ENCODE assay signal across 11 mouse cellular contexts in the genomic region with DNA sequence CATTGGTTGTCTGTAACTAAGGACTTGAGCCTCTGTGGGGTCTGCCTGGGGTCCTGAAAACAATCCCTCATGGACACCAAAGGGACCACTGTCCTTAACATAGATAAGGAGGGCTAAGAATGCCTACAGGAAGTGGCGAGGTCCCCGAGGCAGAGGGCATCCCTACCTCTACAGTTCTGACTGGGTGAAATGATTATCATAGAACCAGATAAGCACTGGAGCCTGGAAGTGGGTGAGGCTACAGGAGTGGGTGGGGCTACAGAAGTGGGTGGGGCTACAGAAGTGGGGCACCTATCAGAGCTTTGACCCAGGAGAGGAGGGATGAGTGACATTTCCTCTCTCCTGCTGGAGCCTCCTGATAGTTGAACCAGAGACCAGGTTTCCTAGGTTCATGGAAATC. TPM values are rescaled to one million over a fixed set of nuclear protein-coding genes. Genes with fewer than 3 reads are reported as not detected.
A peak's percentile ranks its signal among the peaks of the same experiment; 100 is the strongest.
DNase-seq lines count a peak whose midpoint lies in the region; ATAC-seq and TF ChIP-seq lines count a peak whose summit lies in the region.
"Had no signal": no experiment of that assay in that cellular context is flagged by ENCODE, and none has a peak within 500 bp of the region (broad histone marks: within the 10 kb centered on the region; RNA-seq: fewer than 3 reads in every experiment).

No protein-coding gene starts in this region.

- TF ChIP-seq EP300 in heart, adult 2 months (IDR thresholded peaks at IDR 0.05; ENCODE audit: insufficient read depth, low read depth, low read length): no peak

- no peak overlapping the region for H3K27ac ChIP-seq in heart, embryonic 13.5 days (replicated peaks)
- no peak overlapping the region for H3K27ac ChIP-seq in heart, adult 2 months
- peak overlapping the region; percentile 47; the same call in 1 of the 2 replicates for H3K27ac ChIP-seq in liver, adult 2 months (replicated peaks; ENCODE audit: insufficient read depth, low read depth, low read length)
- H3K27ac ChIP-seq in layer of hippocampus, adult 2 months: no peak overlapping the region
- H3K27ac ChIP-seq: hindbrain, embryonic 15.5 days had no signal

- 43% methylated on average over 2 of the region's 2 CpGs for WGBS in heart, embryonic 13.5 days
- WGBS in heart, adult 2 months: 62% methylated on average over 2 of the region's 2 CpGs
- WGBS in liver, adult 2 months: 20% methylated on average over 2 of the region's 2 CpGs

- H3K4me3 ChIP-seq in heart, embryonic 13.5 days: no peak overlapping the region
- no peak overlapping the region for H3K4me3 ChIP-seq in heart, adult 2 months
- no peak overlapping the region for H3K4me3 ChIP-seq in liver, adult 2 months (ENCODE audit: insufficient read depth, low read depth, low read length)
- H3K4me3 ChIP-seq in layer of hippocampus, adult 2 months: no peak overlapping the region
- H3K4me3 ChIP-seq: hindbrain, embryonic 15.5 days had no signal

- H3K79me2 ChIP-seq in heart, adult 2 months (replicated peaks; ENCODE audit: control insufficient read depth, insufficient read depth, low read length): no peaks in the 10 kb centered on the region
- H3K79me2 ChIP-seq in liver, adult 2 months (ENCODE audit: control insufficient read depth, insufficient read depth, low read length): no peaks in the 10 kb centered on the region

- intact Hi-C loops in heart, adult 2 months (cut with DNase I): no loop called here

- no peaks in the 10 kb centered on the region for H3K9me3 ChIP-seq in heart, embryonic 13.5 days
- H3K9me3 ChIP-seq: hindbrain, embryonic 15.5 days had no signal

- no peak for TF ChIP-seq CTCF in heart, adult 2 months (IDR thresholded peaks at IDR 0.05)
- no peak for TF ChIP-seq CTCF in liver, adult 2 months (IDR thresholded peaks at IDR 0.05; ENCODE audit: low read depth, low read length)
- no peak for TF ChIP-seq CTCF in layer of hippocampus, adult 2 months (conservative IDR thresholded peaks at IDR 0.05)

- H3K9ac ChIP-seq in heart, embryonic 13.5 days: no peak overlapping the region
- H3K9ac ChIP-seq in heart, adult 2 months (ENCODE audit: low read depth, low read length): no peak overlapping the region
- H3K9ac ChIP-seq in liver, adult 2 months (ENCODE audit: low read depth, low read length): no peak overlapping the region
- H3K9ac ChIP-seq: hindbrain, embryonic 15.5 days had no signal

- H3K4me1 ChIP-seq in heart, embryonic 13.5 days: peaks cover 45% of the 10 kb centered on the region
- H3K4me1 ChIP-seq in heart, adult 2 months (ENCODE audit: control insufficient read depth, insufficient read depth, low read length): peaks cover 1% of the 10 kb centered on the region; the same call in 1 of the 2 replicates
- peaks cover 8% of the 10 kb centered on the region for H3K4me1 ChIP-seq in liver, adult 2 months (ENCODE audit: control insufficient read depth, insufficient read depth, low read length)

- H3K36me3 ChIP-seq in heart, embryonic 13.5 days: no peaks in the 10 kb centered on the region
- no peaks in the 10 kb centered on the region for H3K36me3 ChIP-seq in heart, adult 2 months (ENCODE audit: control insufficient read depth, insufficient read depth, low read length)
- H3K36me3 ChIP-seq in liver, adult 2 months (ENCODE audit: control insufficient read depth, insufficient read depth, low read length): no peaks in the 10 kb centered on the region
- H3K36me3 ChIP-seq: hindbrain, embryonic 15.5 days had no signal

- no peak for TF ChIP-seq POLR2A in heart, adult 2 months (IDR thresholded peaks at IDR 0.05; ENCODE audit: insufficient read depth, low read depth, low read length)
- no peak for TF ChIP-seq POLR2A in liver, adult 2 months (IDR thresholded peaks at IDR 0.05; ENCODE audit: extremely low read depth, insufficient read depth, low read length)

- no peaks in the 10 kb centered on the region for H3K27me3 ChIP-seq in heart, embryonic 13.5 days (replicated peaks)
- no peaks in the 10 kb centered on the region for H3K27me3 ChIP-seq in heart, adult 2 months (ENCODE audit: control insufficient read depth, insufficient read depth, low read length)
- no peaks in the 10 kb centered on the region for H3K27me3 ChIP-seq in liver, adult 2 months (ENCODE audit: control insufficient read depth, insufficient read depth, low read length)
- H3K27me3 ChIP-seq: hindbrain, embryonic 15.5 days had no signal

- DNase-seq in heart, adult 2 months: no peak
- peak; percentile 75 for DNase-seq in liver, adult 2 months (ENCODE audit: extremely low read depth, low read depth, low spot score)
- DNase-seq in thymus, postnatal 10 days (ENCODE audit: low spot score in 2 of 2): peak; percentile 11 to 24
- no peak for DNase-seq in layer of hippocampus, adult 2 months (ENCODE audit: low spot score in 2 of 2)
- DNase-seq in cerebellum, postnatal 36 days: no peak
- no peak for DNase-seq in frontal cortex, adult 2 months (ENCODE audit: extremely low spot score in 1 of 2, low spot score in 1 of 2)
- DNase-seq: lung, adult 18-20 months; right cerebral cortex, postnatal 4 days had no signal

- no peak overlapping the region for H3K4me2 ChIP-seq in heart, embryonic 13.5 days
- H3K4me2 ChIP-seq: hindbrain, embryonic 15.5 days had no signal

- 0 out of 2 replicates have a peak, but pooled peaks have one; percentile 17 for ATAC-seq in heart, embryonic 13.5 days (ENCODE audit: extremely low read depth, insufficient number of reproducible peaks, low FRiP score, low TSS enrichment)
- peak; percentile 75 for ATAC-seq in activated CD4-positive, CD25-positive, alpha-beta regulatory T cell, adult 4 months

RNA-seq across cellular contexts. Expression of a gene that starts 39.9 kb away (rescaled TPM):
- polyA plus RNA-seq in heart, embryonic 13.5 days (2015; fragmentation: Nextera tagmentation; extraction: Ambion mirVana): 59.8 and 61.9 TPM in 2 replicates
- 10 to 100 TPM; 37.3 to 39.0 TPM for total RNA-seq in heart, adult 2 months (2021)
- polyA plus RNA-seq in heart, adult 2 months (2012; rRNA removed): 26.1 and 26.6 TPM in 2 replicates
- 10 to 100 TPM; 42.9 to 48.0 TPM for polyA plus RNA-seq in activated CD4-positive, CD25-positive, alpha-beta regulatory T cell, adult 4 months (2017; shearing (Covaris generic))
- total RNA-seq in liver, adult 2 months (2014; rRNA removed): 12.9 and 19.8 TPM in 2 replicates
- polyA plus RNA-seq in liver, adult 2 months (2012; rRNA removed): 32.8 and 36.7 TPM in 2 replicates
- total RNA-seq in layer of hippocampus, adult 2 months (2021): 100 to 1,000 TPM; 157 TPM
- 92.7 and 95.6 TPM in 2 replicates for polyA plus RNA-seq in frontal cortex, adult 2 months (2012; rRNA removed)

Comparison
In these comparisons a context has a peak if more than half of its experiments do, and no peak if none do; other contexts are left out.
1. DNase-seq: peak in liver, adult 2 months (single experiment) and thymus, postnatal 10 days (2 of 2); none in heart, adult 2 months (0 of 2), layer of hippocampus, adult 2 months (0 of 2), cerebellum, postnatal 36 days (0 of 2) and frontal cortex, adult 2 months (0 of 2).